ENCODE assay signal across 32 mouse cellular contexts in the genomic region with DNA sequence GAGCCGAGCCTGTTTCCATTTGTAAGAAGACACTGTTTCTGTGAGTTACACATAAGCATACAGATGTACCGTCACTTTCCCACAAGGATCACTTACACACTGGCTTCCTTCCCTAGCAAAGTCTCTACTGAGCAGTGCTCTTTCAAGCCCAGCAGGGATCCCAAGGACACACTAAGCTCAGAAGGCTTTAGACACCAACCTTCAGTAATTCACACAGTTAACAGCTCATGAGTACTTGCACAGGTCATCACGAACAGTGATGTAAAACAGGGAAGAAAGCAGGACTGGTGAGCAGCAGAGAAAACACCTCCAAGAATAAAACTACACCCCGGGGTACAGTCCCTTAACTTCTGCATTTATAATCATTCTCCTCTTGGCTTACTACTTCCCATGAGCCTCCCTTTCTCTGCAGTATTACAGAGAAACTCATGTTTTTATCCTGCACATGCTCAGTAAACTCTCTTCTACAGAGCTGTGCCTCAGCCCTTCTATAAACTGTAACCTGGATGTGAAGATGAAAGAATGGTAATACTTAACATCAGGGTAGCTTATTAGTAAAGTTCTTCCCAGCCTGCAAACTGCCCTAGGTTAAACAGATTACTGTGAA. TPM values are rescaled to one million over a fixed set of nuclear protein-coding genes. Genes with fewer than 3 reads are reported as not detected.
A peak's percentile ranks its signal among the peaks of the same experiment; 100 is the strongest.
DNase-seq lines count a peak whose midpoint lies in the region; ATAC-seq lines count a peak whose summit lies in the region.
"Had no signal": no experiment of that assay in that cellular context is flagged by ENCODE, and none has a peak within 500 bp of the region (broad histone marks: within the 10 kb centered on the region; RNA-seq: fewer than 3 reads in every experiment).

No protein-coding gene starts in this region.

- H3K9ac ChIP-seq in midbrain, embryonic 11.5 days (ENCODE audit: low read length): no peak overlapping the region
- H3K9ac ChIP-seq in midbrain, embryonic 13.5 days (replicated peaks): no peak overlapping the region
- H3K9ac ChIP-seq: embryonic facial prominence, embryonic 13.5 days; forebrain, embryonic 12.5 days; forebrain, embryonic 15.5 days; heart, embryonic 12.5 days; heart, embryonic 15.5 days; hindbrain, embryonic 14.5 days had no signal

- H3K9me3 ChIP-seq in midbrain, embryonic 11.5 days (ENCODE audit: control insufficient read depth, low read length): no peaks in the 10 kb centered on the region
- H3K9me3 ChIP-seq in midbrain, embryonic 13.5 days: no peaks in the 10 kb centered on the region
- H3K9me3 ChIP-seq: embryonic facial prominence, embryonic 10.5 days; embryonic facial prominence, embryonic 13.5 days; forebrain, embryonic 12.5 days; forebrain, embryonic 15.5 days; heart, embryonic 12.5 days; heart, embryonic 15.5 days; hindbrain, embryonic 10.5 days had no signal

- no peak overlapping the region for H3K4me3 ChIP-seq in midbrain, embryonic 11.5 days (ENCODE audit: low read depth, low read length)
- no peak overlapping the region for H3K4me3 ChIP-seq in midbrain, embryonic 13.5 days (replicated peaks)
- H3K4me3 ChIP-seq: embryonic facial prominence, embryonic 10.5 days; embryonic facial prominence, embryonic 13.5 days; erythroblast, embryonic 14.5 days; forebrain, embryonic 12.5 days; forebrain, embryonic 15.5 days; heart, embryonic 12.5 days; heart, embryonic 15.5 days; hindbrain, embryonic 10.5 days had no signal

- H3K27ac ChIP-seq in midbrain, embryonic 11.5 days (ENCODE audit: low read depth, low read length): no peak overlapping the region
- no peak overlapping the region for H3K27ac ChIP-seq in midbrain, embryonic 13.5 days
- H3K27ac ChIP-seq: embryonic facial prominence, embryonic 10.5 days; embryonic facial prominence, embryonic 13.5 days; forebrain, embryonic 12.5 days; forebrain, embryonic 15.5 days; heart, embryonic 15.5 days; hindbrain, embryonic 10.5 days; hindbrain, embryonic 14.5 days; hindbrain, postnatal 0 days had no signal

- no peak overlapping the region for H3K4me2 ChIP-seq in midbrain, embryonic 11.5 days
- H3K4me2 ChIP-seq in midbrain, embryonic 13.5 days (replicated peaks): no peak overlapping the region
- H3K4me2 ChIP-seq: embryonic facial prominence, embryonic 13.5 days; forebrain, embryonic 12.5 days; forebrain, embryonic 15.5 days; heart, embryonic 12.5 days; heart, embryonic 15.5 days; hindbrain, embryonic 14.5 days had no signal

- WGBS in midbrain, embryonic 11.5 days: 92% methylated on average over 4 of the region's 4 CpGs
- 92% methylated on average over 4 of the region's 4 CpGs for WGBS in midbrain, embryonic 13.5 days

- no peaks in the 10 kb centered on the region for H3K4me1 ChIP-seq in midbrain, embryonic 11.5 days (ENCODE audit: control insufficient read depth, insufficient read depth, low read length)
- no peaks in the 10 kb centered on the region for H3K4me1 ChIP-seq in midbrain, embryonic 13.5 days (replicated peaks)
- H3K4me1 ChIP-seq: forebrain, embryonic 12.5 days; forebrain, embryonic 15.5 days; heart, embryonic 15.5 days; hindbrain, embryonic 10.5 days had no signal

- peaks cover 16% of the 10 kb centered on the region for H3K36me3 ChIP-seq in midbrain, embryonic 11.5 days (ENCODE audit: control insufficient read depth, insufficient read depth, low read length)
- peaks cover 78% of the 10 kb centered on the region for H3K36me3 ChIP-seq in midbrain, embryonic 13.5 days

- ATAC-seq in midbrain, embryonic 11.5 days (ENCODE audit: low FRiP score): no peak
- ATAC-seq in midbrain, embryonic 13.5 days: no peak
- ATAC-seq in granulocyte monocyte progenitor cell, adult 5-6 weeks (replicated peaks; ENCODE audit: poor library complexity, severe bottlenecking): peak; percentile 44
- ATAC-seq: activated CD4-positive, CD25-positive, alpha-beta regulatory T cell, adult 4 months; CD4-positive, CD25-positive, alpha-beta regulatory T cell, adult 4 months; forebrain, embryonic 15.5 days; hindbrain, postnatal 0 days; inflammation-experienced regulatory T-cells, adult 6 months; intestine, embryonic 16.5 days; Patski had no signal

- peak; percentile 62 for DNase-seq in midbrain, embryonic 11.5 days (ENCODE audit: low spot score, missing footprints)
- peak; percentile 85 for DNase-seq in R1 (ENCODE audit: low read depth, low spot score)
- DNase-seq in embryo, embryonic 11 days: no peak
- no peak for DNase-seq in spleen, adult 18-20 months
- DNase-seq in adrenal gland, postnatal 10 days: no peak
- DNase-seq: adrenal gland, adult 8-10 months; adrenal gland, postnatal 36 days; cerebellum, adult 11 months; cerebellum, adult 2 months; cerebellum, adult 9-11 months; cerebellum, postnatal 25 days; gastrocnemius, postnatal 14 days; heart, adult 18-20 months; heart, postnatal 10 days; heart, postnatal 36 days had no signal

- no peaks in the 10 kb centered on the region for H3K27me3 ChIP-seq in midbrain, embryonic 11.5 days (ENCODE audit: control insufficient read depth, insufficient read depth, low read length)
- no peaks in the 10 kb centered on the region for H3K27me3 ChIP-seq in midbrain, embryonic 13.5 days
- H3K27me3 ChIP-seq: embryonic facial prominence, embryonic 13.5 days; forebrain, embryonic 12.5 days; forebrain, embryonic 15.5 days; heart, embryonic 12.5 days; heart, embryonic 15.5 days; Patski had no signal

RNA-seq across cellular contexts. Expression of a gene that starts 11.8 kb away (rescaled TPM):
- 88.8 and 96.0 TPM in 2 replicates for polyA plus RNA-seq in midbrain, embryonic 11.5 days (2014; fragmentation: Nextera tagmentation; extraction: Ambion mirVana)
- polyA plus RNA-seq in midbrain, embryonic 13.5 days (2015; fragmentation: Nextera tagmentation; extraction: Ambion mirVana): 70.4 and 78.0 TPM in 2 replicates
- 39.9 and 43.5 TPM in 2 replicates for total RNA-seq in granulocyte monocyte progenitor cell, adult 5-6 weeks (2014; fragmentation: Nextera tagmentation)
- total RNA-seq in granulocyte monocyte progenitor cell, adult 5-6 weeks (2017): 40.6 and 53.1 TPM in 2 replicates
- 100 to 1,000 TPM; 106 to 116 TPM for total RNA-seq in adrenal gland, postnatal 10 days (2021)

Comparison
In these comparisons a context has a peak if more than half of its experiments do, and no peak if none do; other contexts are left out.
1. DNase-seq: peak in midbrain, embryonic 11.5 days (single experiment) and R1 (single experiment); none in embryo, embryonic 11 days (single experiment), spleen, adult 18-20 months (0 of 2) and adrenal gland, postnatal 10 days (single experiment).